Mouse (Mus musculus) midbrain, embryonic 13.5 days (tissue): Measurements from ENCODE around the gene Krt27. TPM values are rescaled to one million over a fixed set of nuclear protein-coding genes. Genes with fewer than 3 reads are reported as not detected.

ENCODE experiments used
- ATAC-seq: fragments of 200-750 bp; cut with Nextera tagmentation; 2 replicates; pipeline ENCODE4 v1.8.0; 2017; ENCODE audit warnings: mild to moderate bottlenecking, moderate TSS enrichment, moderate library complexity
- H3K27ac ChIP-seq: fragments of 300-500 bp; sonication (generic); 2 replicates; pipeline ENCODE4 v1.5.1; 2015; ENCODE audit warnings: inconsistent platforms, mild to moderate bottlenecking, moderate library complexity
- H3K27me3 ChIP-seq: fragments of 300-500 bp; sonication (generic); 2 replicates; pipeline ENCODE4 v1.6.1; 2015; ENCODE audit warnings: mild to moderate bottlenecking, inconsistent platforms
- H3K36me3 ChIP-seq: fragments of 300-500 bp; sonication (generic); 2 replicates; pipeline ENCODE4 v1.6.1; 2015; ENCODE audit warnings: mild to moderate bottlenecking, inconsistent platforms
- H3K4me1 ChIP-seq: fragments of 300-500 bp; sonication (generic); replicated peaks from 2 replicates; pipeline ENCODE4 v1.6.1; 2015; ENCODE audit warnings: inconsistent platforms
- H3K4me2 ChIP-seq: fragments of 300-500 bp; sonication (generic); replicated peaks from 2 replicates; pipeline ENCODE4 v1.6.1; 2015; ENCODE audit warnings: moderate library complexity, mild to moderate bottlenecking, inconsistent platforms
- H3K4me3 ChIP-seq: fragments of 300-500 bp; sonication (generic); replicated peaks from 2 replicates; pipeline ENCODE4 v1.5.1; 2015; ENCODE audit warnings: mild to moderate bottlenecking, inconsistent platforms
- H3K9ac ChIP-seq: fragments of 300-500 bp; sonication (generic); replicated peaks from 2 replicates; pipeline ENCODE4 v1.6.1; 2015; ENCODE audit warnings: mild to moderate bottlenecking, inconsistent platforms
- H3K9me3 ChIP-seq: fragments of 300-500 bp; sonication (generic); 2 replicates; pipeline ENCODE4 v1.6.1; 2016; ENCODE audit warnings: mild to moderate bottlenecking, inconsistent platforms
- WGBS: fragments of 180-500 bp; shearing (Covaris S2); methylation state at CpG from one replicate; pipeline ENCODE4 v1.1.7; 2015; 5-methylcytosine and 5-hydroxymethylcytosine counted together
- polyA plus RNA-seq: library from polyadenylated mRNA; unstranded; fragments of >200 nt; fragmentation: Nextera tagmentation; extraction: Ambion mirVana; gene quantifications from 2 replicates; pipeline ENCODE4 v1.2.1, GENCODE M21; 2015

The Krt27 gene
- polyA plus RNA-seq, 1 experiment from 2014 or later: not detected

GRCm38 (mm10) chr11:99322851-99323250, 28.1 kb downstream of the Krt27 start, which contains the start of gene Krt25:
TSS of gene Krt25 (minus strand) at chr11:99322951.
- Histone ChIP-seq H3K27me3 (no peaks in the 10 kb centered on the region), H3K9me3 (no peaks in the 10 kb centered on the region), H3K9ac (no peak within 1 kb of the TSS), H3K4me2 (no peak within 1 kb of the TSS), H3K4me3 (no peak within 1 kb of the TSS), H3K4me1 (no peaks in the 10 kb centered on the region), H3K36me3 (no peaks in the 10 kb centered on the region), H3K27ac (no peak within 1 kb of the TSS)
- 93% methylated on average over 11 of the region's 11 CpGs for WGBS
- no peak for ATAC-seq

GRCm38 (mm10) chr11:99321094-99321493, 29.8 kb downstream of the Krt27 start:
- H3K4me2 ChIP-seq: no peak overlapping the region
- H3K9me3 ChIP-seq: no peaks in the 10 kb centered on the region
- no peak overlapping the region for H3K4me3 ChIP-seq
- no peak for ATAC-seq
- no peak overlapping the region for H3K9ac ChIP-seq
- 89% methylated on average over 14 of the region's 14 CpGs for WGBS
- H3K27ac ChIP-seq: no peak overlapping the region
- no peaks in the 10 kb centered on the region for H3K4me1 ChIP-seq
- no peaks in the 10 kb centered on the region for H3K27me3 ChIP-seq
- H3K36me3 ChIP-seq: no peaks in the 10 kb centered on the region

DNA sequence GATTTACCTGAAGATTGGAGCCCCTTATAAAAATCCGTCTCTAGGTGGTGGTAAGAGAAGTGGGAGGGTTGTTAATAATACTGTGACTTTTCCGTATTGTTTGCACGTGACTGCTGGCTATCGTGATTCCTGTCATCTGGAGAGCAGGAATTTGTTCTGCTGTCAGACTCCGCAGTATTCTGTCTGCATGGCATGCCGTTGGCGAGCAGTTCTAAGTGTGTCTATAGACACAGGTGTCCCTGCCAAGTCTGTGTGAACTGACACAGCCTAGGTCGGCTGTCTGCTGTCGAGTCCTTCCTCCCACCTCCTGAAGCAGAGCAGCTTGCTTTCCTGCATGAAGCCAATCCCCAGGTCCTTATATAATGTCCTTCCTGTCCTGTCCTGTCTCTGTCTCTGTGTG, 31.8 kb downstream of the Krt27 start:
- 81% methylated on average over 9 of the region's 9 CpGs for WGBS
- Histone ChIP-seq H3K27ac (no peak overlapping the region), H3K9ac (no peak overlapping the region), H3K9me3 (no peaks in the 10 kb centered on the region), H3K4me2 (no peak overlapping the region), H3K4me1 (no peaks in the 10 kb centered on the region), H3K27me3 (no peaks in the 10 kb centered on the region), H3K36me3 (no peaks in the 10 kb centered on the region), H3K4me3 (no peak overlapping the region)
- ATAC-seq: no peak

GRCm38 (mm10) chr11:99316543-99316942, 34.4 kb downstream of the Krt27 start:
- no peak overlapping the region for H3K27ac ChIP-seq
- H3K4me3 ChIP-seq: no peak overlapping the region
- no peaks in the 10 kb centered on the region for H3K27me3 ChIP-seq
- no peaks in the 10 kb centered on the region for H3K4me1 ChIP-seq
- no peak overlapping the region for H3K4me2 ChIP-seq
- ATAC-seq: no peak
- WGBS: 32% methylated on average over 8 of the region's 8 CpGs
- no peaks in the 10 kb centered on the region for H3K9me3 ChIP-seq
- no peak overlapping the region for H3K9ac ChIP-seq
- H3K36me3 ChIP-seq: no peaks in the 10 kb centered on the region

DNA sequence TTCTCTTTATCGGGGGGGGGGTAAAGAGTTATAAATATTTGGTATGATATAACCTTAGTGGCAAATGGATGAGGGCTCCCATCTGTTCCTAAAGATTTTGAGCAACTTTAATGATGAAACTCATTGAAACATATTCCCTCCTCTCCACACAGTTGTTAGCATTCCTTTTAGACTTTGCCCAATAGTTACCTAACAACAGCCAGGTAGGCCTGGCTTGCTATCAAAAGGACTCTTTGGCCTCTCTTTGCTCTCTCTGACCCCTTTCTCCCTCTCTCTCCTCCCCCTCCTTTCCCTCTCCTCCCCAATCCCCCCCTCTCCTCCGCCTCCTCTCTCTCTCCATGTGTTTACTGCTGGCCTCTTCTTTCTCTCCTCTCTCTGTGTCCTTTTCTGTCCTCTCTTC, 36.3 kb downstream of the Krt27 start:
- Histone ChIP-seq H3K4me2 (no peak overlapping the region), H3K4me1 (no peaks in the 10 kb centered on the region), H3K4me3 (no peak overlapping the region), H3K36me3 (no peaks in the 10 kb centered on the region), H3K27me3 (no peaks in the 10 kb centered on the region), H3K9me3 (no peaks in the 10 kb centered on the region), H3K9ac (no peak overlapping the region), H3K27ac (no peak overlapping the region)
- 92% methylated on average over 2 of the region's 2 CpGs for WGBS
- ATAC-seq: no peak

DNA sequence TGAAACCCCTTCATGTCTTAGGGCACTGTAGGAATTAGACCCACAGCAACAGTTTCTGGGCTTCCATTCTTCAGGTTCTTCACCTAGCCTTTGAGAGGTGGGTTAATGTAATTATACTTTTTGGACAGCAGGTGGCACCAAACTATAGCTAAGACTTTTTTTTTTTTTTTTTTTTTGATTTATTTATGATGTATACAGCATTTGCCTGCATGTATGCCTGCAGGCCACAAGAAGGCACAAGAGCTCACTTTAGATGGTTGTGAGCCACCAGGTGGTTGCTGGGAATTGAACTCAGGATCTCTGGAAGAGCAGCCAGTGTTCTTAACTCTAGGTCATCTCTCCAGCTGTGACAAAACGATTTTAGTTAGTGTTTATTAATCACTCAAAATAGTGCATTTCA, 40.0 kb downstream of the Krt27 start:
- Histone ChIP-seq H3K36me3 (no peaks in the 10 kb centered on the region), H3K4me3 (no peak overlapping the region), H3K27me3 (no peaks in the 10 kb centered on the region), H3K27ac (no peak overlapping the region), H3K9ac (no peak overlapping the region), H3K4me2 (no peak overlapping the region), H3K4me1 (no peaks in the 10 kb centered on the region), H3K9me3 (no peaks in the 10 kb centered on the region)
- no peak for ATAC-seq
- WGBS: 92% methylated on average over 1 of the region's 1 CpGs

- Histone ChIP-seq H3K4me2 (no peak overlapping the region), H3K9me3 (no peaks in the 10 kb centered on the region), H3K36me3 (no peaks in the 10 kb centered on the region), H3K27ac (no peak overlapping the region), H3K9ac (no peak overlapping the region), H3K4me3 (no peak overlapping the region), H3K27me3 (no peaks in the 10 kb centered on the region), H3K4me1 (no peaks in the 10 kb centered on the region)
- 38% methylated on average over 2 of the region's 2 CpGs for WGBS
- no peak for ATAC-seq
These were observed 43.3 kb downstream of the Krt27 start for GRCm38 (mm10) chr11:99307579-99307978.

Other genes starting within 250 kb of the Krt27 start
- not detected in 2 replicates for gene Ccr7, start 196.0 kb downstream of the Krt27 start, polyA plus RNA-seq
- gene Smarce1, start 120.1 kb downstream of the Krt27 start, polyA plus RNA-seq: 370 and 402 TPM in 2 replicates
- gene Krt222, start 107.0 kb downstream of the Krt27 start, polyA plus RNA-seq: 2.4 TPM in 2 replicates
- not detected in 2 replicates for gene Krt24, start 65.8 kb downstream of the Krt27 start, polyA plus RNA-seq
- gene Krt25, start 28.2 kb downstream of the Krt27 start, polyA plus RNA-seq: 0.17 TPM in 1 of 2 replicates, not detected in the other
- gene Krt26, start 13.1 kb downstream of the Krt27 start, polyA plus RNA-seq: 0.30 and 0.39 TPM in 2 replicates
- 0.15 and 0.22 TPM in 2 replicates for gene Krt28, start 23.8 kb upstream of the Krt27 start, polyA plus RNA-seq
- 36.3 and 36.8 TPM in 2 replicates for gene Krt10, start 38.3 kb upstream of the Krt27 start, polyA plus RNA-seq
- gene Krt12, start 71.2 kb upstream of the Krt27 start, polyA plus RNA-seq: 0.13 TPM in 1 of 2 replicates, not detected in the other
- gene Krt20, start 87.0 kb upstream of the Krt27 start, polyA plus RNA-seq: 0.10 TPM in 1 of 2 replicates, not detected in the other
- gene Krt23, start 142.0 kb upstream of the Krt27 start, polyA plus RNA-seq: not detected in 2 replicates
- gene Krt39, start 170.2 kb upstream of the Krt27 start, polyA plus RNA-seq: not detected in 2 replicates
- gene Krt40, start 192.1 kb upstream of the Krt27 start, polyA plus RNA-seq: not detected in 2 replicates
- not detected in 2 replicates for gene Krtap3-3, start 199.8 kb upstream of the Krt27 start, polyA plus RNA-seq
- not detected in 2 replicates for gene Krtap3-2, start 205.7 kb upstream of the Krt27 start, polyA plus RNA-seq
- not detected in 2 replicates for gene Gm11939, start 208.4 kb upstream of the Krt27 start, polyA plus RNA-seq
- gene Krtap3-1, start 215.5 kb upstream of the Krt27 start, polyA plus RNA-seq: not detected in 2 replicates
- not detected in 2 replicates for gene Krtap1-5, start 229.9 kb upstream of the Krt27 start, polyA plus RNA-seq
- not detected in 2 replicates for gene Krtap1-4, start 232.6 kb upstream of the Krt27 start, polyA plus RNA-seq
- not detected in 2 replicates for gene Krtap1-3, start 240.2 kb upstream of the Krt27 start, polyA plus RNA-seq
- gene Krtap9-3, start 247.0 kb upstream of the Krt27 start, polyA plus RNA-seq: not detected in 2 replicates